Mouse (Mus musculus) testis, adult 2 months (tissue): ENCODE results near the gene Sephs1.

Experiments used
- CTCF ChIP-seq: fragments of 200-500 bp; IDR thresholded peaks from 2 replicates; pipeline ENCODE4 v1.5.1; 2012; ENCODE audit warnings: low read depth, mild to moderate bottlenecking, inconsistent platforms, low read length, moderate library complexity; ENCODE audit not compliant: control insufficient read depth, insufficient read depth, insufficient replicate concordance
- POLR2A ChIP-seq: fragments of 200-500 bp; IDR thresholded peaks from 2 replicates; pipeline ENCODE4 v1.6.1; 2012; ENCODE audit warnings: low read depth, mild to moderate bottlenecking, inconsistent platforms, low read length, moderate library complexity; ENCODE audit not compliant: control insufficient read depth

- TF ChIP-seq CTCF (no peak), POLR2A (no peak)
Observed at GRCm38 (mm10) chr2:4900624-4901023, 19.3 kb downstream of the Sephs1 start.
